Mouse (Mus musculus) erythroblast, embryonic 14.5 days (primary cell): Measurements from ENCODE around the gene Erf.

Experiments used
- GATA1 ChIP-seq: IDR thresholded peaks from 2 replicates; pipeline ENCODE4 v1.6.1; 2012; ENCODE audit warnings: low read length, inconsistent platforms, mixed read lengths
- TAL1 ChIP-seq: IDR thresholded peaks from 3 replicates; pipeline ENCODE4 v1.6.1; 2012; ENCODE audit warnings: low read length, inconsistent platforms, mixed read lengths

DNA sequence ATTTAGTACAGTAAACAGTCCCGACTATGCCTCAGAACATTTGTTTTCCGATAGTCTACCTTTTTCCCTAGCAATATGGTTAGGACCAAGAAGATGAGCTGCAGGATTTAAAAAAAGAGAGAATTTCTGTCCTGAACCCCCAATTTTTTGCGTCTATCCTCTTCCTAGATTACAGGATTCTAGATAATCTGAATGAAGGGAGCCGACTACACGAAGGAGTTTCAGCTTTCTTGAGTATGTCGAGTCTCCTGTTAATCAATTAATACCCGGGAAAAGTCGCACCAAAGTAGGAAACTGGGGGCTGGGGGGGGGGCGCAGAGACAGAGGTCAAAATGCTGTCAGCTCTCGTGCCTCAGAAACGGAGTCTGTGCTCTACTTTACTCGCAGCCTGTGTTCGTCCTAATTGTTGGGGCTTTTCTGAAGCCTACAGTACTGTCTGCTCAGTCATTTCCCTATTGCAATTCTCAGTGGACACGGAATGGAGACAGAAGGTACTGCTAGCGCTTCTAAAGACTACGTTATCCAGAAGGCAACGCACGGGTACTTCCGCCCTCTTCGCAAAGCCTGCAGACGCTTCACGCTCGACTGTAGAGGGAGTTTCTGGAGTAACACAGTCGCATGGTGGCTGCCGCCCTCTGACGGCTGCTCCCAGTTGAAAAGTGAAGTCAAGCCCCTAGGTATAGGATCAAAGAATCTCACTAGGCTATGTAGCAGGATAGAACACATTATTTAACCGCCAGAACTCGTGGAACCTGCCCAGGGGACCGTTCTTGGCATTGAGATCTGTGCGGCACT lies 11.5 kb downstream of the Erf start:
- no peak for TF ChIP-seq TAL1
- no peak for TF ChIP-seq GATA1
